Mouse (Mus musculus): ENCODE results near the gene Usp39. TPM values are rescaled to one million over a fixed set of nuclear protein-coding genes. Genes with fewer than 3 reads are reported as not detected.

Gene Usp39
- polyA plus RNA-seq, 1 experiment = 20.2 TPM

- Histone ChIP-seq H3K4me3 (ENCODE audit: insufficient read depth, low read length) (peak overlapping the region; percentile 91), H3K27ac (ENCODE audit: insufficient read depth, low read depth, low read length) (peak overlapping the region; percentile 64), H3K4me1 (ENCODE audit: control insufficient read depth, insufficient read depth, low read length) (peaks cover 10% of the 10 kb centered on the region)
- 0 out of 2 replicates have a peak, but pooled peaks have one; percentile 69 for TF ChIP-seq POLR2A (IDR thresholded peaks at IDR 0.05; ENCODE audit: borderline replicate concordance, low read depth, low read length)
- peak; percentile 65 for TF ChIP-seq CTCF (IDR thresholded peaks at IDR 0.05; ENCODE audit: low read depth, low read length)
Observed at GRCm38 (mm10) chr6:72362132-72363028, 17.4 kb upstream of the Usp39 start.

- Histone ChIP-seq H3K4me3 (ENCODE audit: insufficient read depth, low read length) (peak overlapping the region; percentile 91), H3K27ac (ENCODE audit: insufficient read depth, low read depth, low read length) (no peak overlapping the region), H3K4me1 (ENCODE audit: control insufficient read depth, insufficient read depth, low read length) (peaks cover 5% of the 10 kb centered on the region)
- TF ChIP-seq POLR2A (IDR thresholded peaks at IDR 0.05; ENCODE audit: borderline replicate concordance, low read depth, low read length) (no peak), CTCF (IDR thresholded peaks at IDR 0.05; ENCODE audit: low read depth, low read length) (no peak)
Observed at GRCm38 (mm10) chr6:72361121-72361551, 16.2 kb upstream of the Usp39 start.

GRCm38 (mm10) chr6:72360599-72360935, 15.6 kb upstream of the Usp39 start:
- Histone ChIP-seq H3K27ac (ENCODE audit: insufficient read depth, low read depth, low read length) (no peak overlapping the region), H3K4me3 (ENCODE audit: insufficient read depth, low read length) (no peak overlapping the region), H3K4me1 (ENCODE audit: control insufficient read depth, insufficient read depth, low read length) (peaks cover 5% of the 10 kb centered on the region)
- no peak for TF ChIP-seq CTCF (IDR thresholded peaks at IDR 0.05; ENCODE audit: low read depth, low read length)
- TF ChIP-seq POLR2A (IDR thresholded peaks at IDR 0.05; ENCODE audit: borderline replicate concordance, low read depth, low read length) = no peak

GRCm38 (mm10) chr6:72359891-72360598, 15.1 kb upstream of the Usp39 start:
- Histone ChIP-seq H3K4me3 (ENCODE audit: insufficient read depth, low read length) (no peak overlapping the region), H3K27ac (ENCODE audit: insufficient read depth, low read depth, low read length) (no peak overlapping the region), H3K4me1 (ENCODE audit: control insufficient read depth, insufficient read depth, low read length) (peaks cover 5% of the 10 kb centered on the region)
- TF ChIP-seq CTCF (IDR thresholded peaks at IDR 0.05; ENCODE audit: low read depth, low read length) = no peak
- no peak for TF ChIP-seq POLR2A (IDR thresholded peaks at IDR 0.05; ENCODE audit: borderline replicate concordance, low read depth, low read length)

GRCm38 (mm10) chr6:72359343-72359742, 14.4 kb upstream of the Usp39 start:
- Histone ChIP-seq H3K27ac (ENCODE audit: insufficient read depth, low read depth, low read length) (no peak overlapping the region), H3K4me3 (ENCODE audit: insufficient read depth, low read length) (no peak overlapping the region), H3K4me1 (ENCODE audit: control insufficient read depth, insufficient read depth, low read length) (peaks cover 10% of the 10 kb centered on the region)
- no peak for TF ChIP-seq CTCF (IDR thresholded peaks at IDR 0.05; ENCODE audit: low read depth, low read length)
- no peak for TF ChIP-seq POLR2A (IDR thresholded peaks at IDR 0.05; ENCODE audit: borderline replicate concordance, low read depth, low read length)

- TF ChIP-seq POLR2A (IDR thresholded peaks at IDR 0.05; ENCODE audit: borderline replicate concordance, low read depth, low read length) = no peak
- TF ChIP-seq CTCF (IDR thresholded peaks at IDR 0.05; ENCODE audit: low read depth, low read length) = no peak
- Histone ChIP-seq H3K4me3 (ENCODE audit: insufficient read depth, low read length) (no peak overlapping the region), H3K4me1 (ENCODE audit: control insufficient read depth, insufficient read depth, low read length) (peaks cover 11% of the 10 kb centered on the region), H3K27ac (ENCODE audit: insufficient read depth, low read depth, low read length) (no peak overlapping the region)
Observed at GRCm38 (mm10) chr6:72358086-72358764, 13.2 kb upstream of the Usp39 start.

GRCm38 (mm10) chr6:72357164-72358079, 12.4 kb upstream of the Usp39 start:
- no peak overlapping the region for H3K4me3 ChIP-seq (ENCODE audit: insufficient read depth, low read length)
- peaks cover 18% of the 10 kb centered on the region for H3K4me1 ChIP-seq (ENCODE audit: control insufficient read depth, insufficient read depth, low read length)
- no peak overlapping the region for H3K27ac ChIP-seq (ENCODE audit: insufficient read depth, low read depth, low read length)
- no peak for TF ChIP-seq CTCF (IDR thresholded peaks at IDR 0.05; ENCODE audit: low read depth, low read length)
- TF ChIP-seq POLR2A (IDR thresholded peaks at IDR 0.05; ENCODE audit: borderline replicate concordance, low read depth, low read length) = no peak

GRCm38 (mm10) chr6:72356001-72356532, 11.1 kb upstream of the Usp39 start:
- TF ChIP-seq CTCF (IDR thresholded peaks at IDR 0.05; ENCODE audit: low read depth, low read length) = no peak
- TF ChIP-seq POLR2A (IDR thresholded peaks at IDR 0.05; ENCODE audit: borderline replicate concordance, low read depth, low read length) = no peak
- Histone ChIP-seq H3K4me1 (ENCODE audit: control insufficient read depth, insufficient read depth, low read length) (peaks cover 17% of the 10 kb centered on the region), H3K27ac (ENCODE audit: insufficient read depth, low read depth, low read length) (no peak overlapping the region)

More at GRCm38 (mm10) chr6:72356001-72356532, 11.1 kb upstream of the Usp39 start:
- peak overlapping the region; percentile 65; the same call in 1 of the 2 replicates for H3K4me3 ChIP-seq (ENCODE audit: insufficient read depth, low read length)
